Mouse (Mus musculus) large intestine, adult 2 months (tissue): ENCODE results near the gene Fam155a. TPM values are rescaled to one million over a fixed set of nuclear protein-coding genes. Genes with fewer than 3 reads are reported as not detected.
A peak's percentile ranks its signal among the peaks of the same experiment; 100 is the strongest.

Source experiments
- DNase-seq: peaks from one replicate; pipeline ENCODE4 v3.0.0-alpha.2; 2012; ENCODE audit warnings: low read depth, low spot score
- WGBS: fragments of 180-500 bp; shearing (Covaris S2); methylation state at CpG from one replicate; pipeline ENCODE4 v1.1.7; 2018; 5-methylcytosine and 5-hydroxymethylcytosine counted together
- polyA plus RNA-seq: library from polyadenylated mRNA; depleted of rRNA; stranded (reverse); fragments of >200 nt; gene quantifications from 2 replicates; pipeline ENCODE4 v1.2.3, GENCODE M21; 2012

Gene Fam155a
- polyA plus RNA-seq, 1 experiment, result 0.30 TPM

- DNase-seq, result no peak
- 39% methylated on average over 19 of the region's 19 CpGs for WGBS
Observed at GRCm38 (mm10) chr8:9227779-9228464, 543.0 kb downstream of the Fam155a start.

DNA sequence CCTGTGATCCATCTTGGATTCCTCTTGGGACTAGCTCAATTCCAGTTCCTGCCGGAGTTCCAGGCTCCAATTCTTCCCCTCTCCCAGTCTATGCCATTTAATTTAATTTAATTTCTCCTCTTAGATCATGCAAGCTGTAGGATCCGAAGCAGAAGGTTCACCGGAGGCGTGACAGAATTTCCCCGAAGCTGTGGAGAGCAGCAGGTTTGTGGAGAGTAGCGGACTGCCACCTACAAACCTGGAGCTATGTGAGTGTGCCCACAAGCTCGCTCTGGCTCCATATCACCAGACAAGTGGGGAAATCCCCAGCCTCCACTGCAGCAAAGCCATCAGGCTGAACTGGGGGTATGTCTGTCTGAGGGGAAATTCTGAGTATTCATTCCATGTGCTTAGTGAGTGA is 544.2 kb downstream of the Fam155a start:
- WGBS, result 84% methylated on average over 7 of the region's 7 CpGs
- no peak for DNase-seq

DNA sequence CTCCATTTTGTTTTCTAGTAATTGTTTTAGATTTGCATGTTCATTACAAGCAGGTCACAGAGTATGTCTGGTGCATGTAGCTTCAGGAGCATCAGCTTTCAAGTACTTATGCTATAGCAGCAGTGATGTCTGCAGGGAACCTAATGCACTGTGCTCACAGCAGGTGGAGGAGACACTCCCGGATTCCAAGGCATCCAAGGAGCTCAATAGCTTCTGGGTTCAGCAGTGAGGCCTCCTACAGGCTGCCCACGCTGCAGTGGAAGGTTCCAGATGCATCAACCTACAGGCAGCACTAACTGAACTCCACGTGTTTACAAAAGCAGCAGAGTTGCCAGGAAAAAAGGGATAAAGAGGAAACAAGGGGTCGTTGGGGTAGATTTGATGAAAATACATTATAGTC is 559.2 kb downstream of the Fam155a start:
- no peak for DNase-seq
- 43% methylated on average over 4 of the region's 4 CpGs for WGBS

DNA sequence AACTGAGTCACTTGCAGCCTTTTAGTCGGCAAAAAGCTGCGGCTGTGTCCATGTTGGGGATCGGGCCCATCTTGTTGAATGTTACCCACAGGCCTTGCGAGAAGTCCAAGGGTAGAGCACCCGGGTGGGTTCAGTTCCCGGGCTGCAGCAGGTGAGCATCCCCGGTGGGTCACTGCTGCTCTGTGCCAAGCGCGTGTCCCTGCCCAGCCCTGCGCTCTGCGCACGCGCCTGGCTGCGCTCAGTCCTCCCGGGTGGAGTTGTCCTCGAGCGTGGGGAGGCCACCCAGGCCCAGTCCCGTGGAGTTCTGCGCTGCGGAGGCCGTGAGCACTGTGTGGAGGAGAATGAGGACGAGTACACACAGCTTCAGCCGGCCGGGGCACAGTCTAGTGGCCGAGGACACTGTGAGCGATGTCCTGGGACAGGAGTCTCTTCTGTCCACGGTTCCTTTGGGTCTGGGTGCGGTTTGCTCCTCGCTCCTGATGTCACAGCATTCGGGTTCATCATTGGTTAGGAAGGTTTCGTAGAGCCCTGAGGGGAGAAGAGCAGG is 563.4 kb downstream of the Fam155a start:
- no peak for DNase-seq
- WGBS, result 93% methylated on average over 31 of the region's 31 CpGs

- WGBS, result 61% methylated on average over 10 of the region's 10 CpGs
- no peak for DNase-seq
Observed at GRCm38 (mm10) chr8:9204345-9205067, 566.5 kb downstream of the Fam155a start.

DNA sequence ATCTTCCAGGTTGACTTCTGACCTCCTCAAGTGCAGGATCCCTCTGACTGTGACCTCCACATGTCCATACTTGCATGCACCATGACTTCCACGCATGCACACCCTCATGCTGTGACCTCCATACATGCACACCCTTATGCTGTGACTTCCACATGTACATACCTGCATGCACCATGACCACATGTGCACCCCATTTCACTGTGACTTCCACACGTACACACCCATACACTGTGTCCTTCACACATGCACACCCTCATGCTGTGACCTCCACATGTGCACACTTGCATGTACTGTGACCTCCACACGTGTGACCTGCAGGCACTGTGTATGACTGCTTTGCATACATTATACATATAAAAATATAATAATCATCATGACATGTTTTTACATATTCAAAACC is 570.9 kb downstream of the Fam155a start:
- no peak for DNase-seq
- WGBS, result 81% methylated on average over 3 of the region's 3 CpGs

DNA sequence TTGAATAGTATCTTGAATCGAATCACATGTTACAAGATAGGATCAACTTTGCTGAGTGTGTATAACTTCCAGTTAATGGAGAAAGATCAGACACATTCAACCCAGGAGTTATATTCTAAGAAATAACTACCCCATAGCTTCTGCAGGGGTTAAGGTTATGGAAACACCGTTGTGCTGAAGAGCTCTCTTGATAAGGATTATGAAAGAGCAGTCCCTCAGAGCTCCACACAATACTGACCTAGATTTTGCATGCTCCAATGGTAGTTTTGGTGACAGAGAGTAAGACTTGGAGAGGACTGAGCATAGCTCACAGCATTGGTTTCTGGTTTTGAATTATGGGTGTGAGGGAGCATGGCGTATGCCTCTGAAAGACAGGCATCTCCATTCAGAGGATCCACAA is 579.3 kb downstream of the Fam155a start:
- 80% methylated on average over 3 of the region's 3 CpGs for WGBS
- DNase-seq, result no peak

DNA sequence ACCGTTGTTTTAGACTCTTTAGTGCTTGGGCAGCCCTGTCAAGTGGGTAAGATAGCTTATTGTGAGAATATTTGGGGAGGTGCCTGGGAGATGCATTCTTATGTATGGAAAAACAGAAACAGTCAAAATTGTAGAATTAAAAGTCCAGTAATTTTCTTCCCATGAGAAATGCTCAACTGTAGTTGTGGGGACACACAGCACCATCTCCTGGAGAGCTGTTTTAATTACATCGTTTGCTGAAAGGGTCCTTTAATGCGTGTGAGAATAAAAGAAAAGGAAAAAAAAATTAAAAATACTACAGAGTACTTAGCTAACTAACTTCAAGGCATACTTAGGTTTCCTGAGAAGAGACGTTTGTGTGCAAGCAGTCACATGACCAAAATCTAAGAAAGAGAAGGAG is 582.3 kb downstream of the Fam155a start:
- 31% methylated on average over 4 of the region's 4 CpGs for WGBS

DNA sequence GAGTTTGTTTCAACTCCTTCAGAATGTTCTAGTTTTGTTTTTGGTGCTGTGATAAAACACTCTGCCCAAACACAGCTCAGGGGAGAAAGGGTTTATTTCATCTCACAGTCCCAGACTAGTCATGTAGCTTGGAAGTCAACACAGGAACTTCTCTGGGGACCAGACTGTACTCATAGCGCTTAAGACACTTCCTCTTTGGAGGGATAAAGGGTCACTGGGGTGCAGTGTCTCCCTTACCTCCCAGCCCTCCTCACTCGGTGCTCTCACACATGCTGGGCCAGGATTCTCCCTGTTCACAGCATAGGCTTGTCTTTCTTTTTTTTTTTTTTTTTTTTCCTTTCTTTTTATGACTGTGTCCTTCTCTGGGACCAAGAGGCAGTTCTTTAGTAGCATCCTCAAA is 585.8 kb downstream of the Fam155a start:
- no peak for DNase-seq
- 47% methylated on average over 2 of the region's 2 CpGs for WGBS

More for the DNA sequence above, 582.3 kb downstream of the Fam155a start:
- DNase-seq, result no peak

GRCm38 (mm10) chr8:9182461-9182860 is 588.5 kb downstream of the Fam155a start:
- no peak for DNase-seq
- WGBS, result 93% methylated on average over 7 of the region's 7 CpGs

- 67% methylated on average over 17 of the region's 17 CpGs for WGBS
- no peak for DNase-seq
Observed at GRCm38 (mm10) chr8:9180686-9181315, 590.2 kb downstream of the Fam155a start.

GRCm38 (mm10) chr8:9176974-9177373 is 594.0 kb downstream of the Fam155a start:
- WGBS, result 82% methylated on average over 7 of the region's 7 CpGs
- no peak for DNase-seq

- peak; percentile 32 for DNase-seq
- WGBS, result 23% methylated on average over 9 of the region's 9 CpGs
Observed at GRCm38 (mm10) chr8:9174865-9175565, 595.9 kb downstream of the Fam155a start.

GRCm38 (mm10) chr8:9171848-9172247 is 599.1 kb downstream of the Fam155a start:
- peak; percentile 54 for DNase-seq
- WGBS, result 38% methylated on average over 5 of the region's 5 CpGs

DNA sequence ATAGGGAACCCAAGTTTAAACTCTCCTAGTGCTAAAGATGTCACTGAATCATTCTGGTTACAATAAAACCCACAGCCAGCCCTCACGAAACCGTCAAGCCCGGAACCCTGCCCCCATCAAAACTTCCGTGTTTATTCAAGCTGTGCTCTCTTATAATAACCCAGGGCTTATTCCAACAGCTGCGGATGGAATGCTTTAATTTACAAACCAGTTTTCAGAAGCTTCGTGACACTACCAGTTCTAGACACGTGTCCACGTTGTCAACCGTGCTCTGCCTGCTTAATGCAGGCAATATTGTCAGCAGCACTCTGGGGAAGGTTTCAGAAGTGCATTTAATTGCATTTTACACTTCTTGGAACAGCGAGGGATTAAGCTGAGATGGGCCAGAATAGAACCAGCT is 603.0 kb downstream of the Fam155a start:
- 12% methylated on average over 10 of the region's 10 CpGs for WGBS
- peak; percentile 31 for DNase-seq

- 67% methylated on average over 4 of the region's 4 CpGs for whole genome bisulfite sequencing
- no peak for DNase-seq
Observed at GRCm38 (mm10) chr8:9161606-9162005, 609.4 kb downstream of the Fam155a start.

DNA sequence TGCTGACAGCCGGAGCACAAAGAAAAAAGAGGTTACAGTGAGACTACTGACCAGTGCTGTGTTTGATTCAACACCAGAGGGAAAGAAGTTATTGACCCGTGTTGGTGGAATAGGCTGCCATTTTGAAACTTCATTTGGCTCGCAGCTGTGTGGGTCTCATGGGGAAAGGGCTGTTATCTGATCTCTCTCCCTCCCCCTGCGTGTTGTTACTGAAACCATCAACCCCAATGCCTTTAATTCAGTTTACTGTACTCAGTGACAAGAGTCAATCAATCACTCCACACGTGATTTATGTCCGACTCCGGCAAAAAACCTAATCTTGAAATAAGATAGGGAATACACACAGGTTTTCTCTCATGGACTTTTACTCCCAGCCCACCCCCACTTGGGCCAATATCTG is 611.6 kb downstream of the Fam155a start:
- 87% methylated on average over 7 of the region's 7 CpGs for WGBS
- DNase-seq, result no peak

DNA sequence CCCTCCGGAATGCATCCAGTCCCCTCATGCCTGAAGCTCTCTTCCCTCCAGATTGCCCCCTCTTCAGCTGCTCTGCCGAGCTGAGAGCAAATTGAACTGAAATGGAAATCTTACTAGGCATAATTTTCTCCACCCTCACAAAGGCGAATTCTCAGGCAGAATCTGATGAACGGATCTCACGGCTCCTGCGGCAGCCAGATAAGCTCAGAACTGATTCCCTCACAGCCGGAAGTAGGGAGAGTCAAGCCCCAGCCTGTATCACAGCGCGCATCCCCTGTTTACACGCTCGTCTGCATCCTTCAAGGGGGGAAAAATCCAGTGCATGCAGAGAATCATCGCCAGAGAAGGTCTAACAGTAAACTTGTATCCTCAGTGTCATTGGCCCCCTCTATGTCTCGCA is 612.3 kb downstream of the Fam155a start:
- no peak for DNase-seq
- WGBS, result 88% methylated on average over 13 of the region's 13 CpGs

DNA sequence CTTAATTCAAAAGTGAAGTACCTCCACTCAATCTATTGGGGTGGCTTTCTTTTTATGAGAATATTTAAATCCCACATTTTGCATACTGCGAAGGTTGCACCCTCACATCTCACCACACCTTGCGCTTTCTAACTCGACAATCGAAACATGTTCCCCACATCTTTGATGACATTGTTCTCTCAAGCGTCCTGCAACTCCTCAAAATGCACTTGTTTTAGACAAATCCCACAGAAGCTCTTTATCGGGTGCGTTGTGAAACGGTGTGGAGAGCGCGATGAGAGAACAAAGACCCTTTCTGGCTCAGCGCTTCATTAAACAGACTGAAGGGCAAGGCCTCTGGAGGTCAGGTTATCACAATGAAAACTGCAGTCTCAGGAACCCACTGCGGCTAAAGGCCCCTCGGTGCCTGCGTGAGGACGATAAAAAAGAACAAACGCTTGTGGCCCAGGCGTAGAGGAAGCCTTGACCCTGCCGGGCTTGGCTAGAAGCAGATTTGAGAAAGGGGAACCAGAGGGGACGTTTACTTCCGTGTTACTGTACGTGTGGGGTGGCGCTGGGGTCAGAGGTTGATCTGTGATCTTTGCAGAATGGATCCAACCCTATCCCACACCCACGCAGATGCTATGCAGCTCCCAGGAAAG is 613.7 kb downstream of the Fam155a start:
- DNase-seq, result no peak
- WGBS, result 41% methylated on average over 23 of the region's 23 CpGs
